Mouse (Mus musculus): Measurements from ENCODE around the gene Col15a1.

- no peak for TF ChIP-seq POLR2A (IDR thresholded peaks at IDR 0.05; ENCODE audit: low read depth, low read length)
- no peak for TF ChIP-seq CTCF (IDR thresholded peaks at IDR 0.05; ENCODE audit: extremely low read depth, insufficient read depth, insufficient read length, insufficient replicate concordance)
These were observed 28.4 kb upstream of the Col15a1 start for GRCm38 (mm10) chr4:47179535-47179934.
